Mouse (Mus musculus) c-Kit-positive CD71-negative TER-119-negative erythroid progenitor cells, embryonic 14.5 days (primary cell): ENCODE measurements around the gene Duxf3.
"Not testable (repeated sequence)": the region's sequence is repeated elsewhere in the genome, so short reads cannot be mapped to it uniquely, and the experiment has no call there.

Experiments
- DNase-seq: peaks from one replicate; pipeline ENCODE4 v3.0.0-alpha.2; 2013; ENCODE audit warnings: low read depth

Gene Duxf3

GRCm38 (mm10) chr10:58223161-58223560, 9.3 kb downstream of the Duxf3 start:
- not testable (repeated sequence) for DNase-seq

GRCm38 (mm10) chr10:58221571-58221970, 10.9 kb downstream of the Duxf3 start:
- DNase-seq, result not testable (repeated sequence)

DNA sequence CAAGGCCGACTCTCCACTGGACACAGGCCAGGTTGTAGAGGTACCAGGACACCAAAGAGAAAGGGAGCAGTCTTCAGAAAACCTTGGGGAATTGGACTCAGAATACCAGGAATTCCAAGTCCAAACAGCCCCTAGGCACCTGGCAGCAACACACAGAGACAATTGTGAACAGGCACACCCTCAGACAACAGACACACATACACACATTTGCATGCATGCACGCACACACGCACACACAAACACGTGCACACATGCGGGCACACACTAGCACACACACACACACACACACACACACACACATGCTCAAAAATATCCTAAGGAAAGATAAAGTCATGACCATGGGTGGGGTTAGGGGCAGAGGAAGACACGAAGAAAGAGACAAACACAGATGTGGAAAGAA, 11.7 kb downstream of the Duxf3 start:
- DNase-seq, result no peak

GRCm38 (mm10) chr10:58217366-58217765, 15.1 kb downstream of the Duxf3 start:
- no peak for DNase-seq

DNA sequence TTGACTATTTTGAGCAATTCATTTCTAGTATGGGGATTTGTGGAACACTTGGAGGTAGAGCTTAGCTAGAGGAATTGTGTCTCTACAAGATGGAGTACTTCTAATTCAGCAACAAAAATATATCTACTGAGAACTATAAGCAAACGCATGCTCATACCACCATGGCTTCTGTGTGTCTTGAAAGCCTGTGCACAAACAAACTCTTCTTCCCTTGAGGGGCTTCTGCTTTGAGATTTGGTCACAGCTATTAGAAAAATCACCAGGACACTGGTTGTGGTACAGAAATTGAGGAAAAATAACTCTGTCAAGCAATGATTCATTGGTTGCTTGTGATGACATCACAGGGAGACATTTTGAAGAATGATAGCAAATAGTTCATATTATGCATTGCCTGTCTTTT, 17.1 kb downstream of the Duxf3 start:
- no peak for DNase-seq

GRCm38 (mm10) chr10:58214934-58215333, 17.5 kb downstream of the Duxf3 start:
- no peak for DNase-seq

GRCm38 (mm10) chr10:58214497-58214896, 18.0 kb downstream of the Duxf3 start:
- DNase-seq, result no peak

DNA sequence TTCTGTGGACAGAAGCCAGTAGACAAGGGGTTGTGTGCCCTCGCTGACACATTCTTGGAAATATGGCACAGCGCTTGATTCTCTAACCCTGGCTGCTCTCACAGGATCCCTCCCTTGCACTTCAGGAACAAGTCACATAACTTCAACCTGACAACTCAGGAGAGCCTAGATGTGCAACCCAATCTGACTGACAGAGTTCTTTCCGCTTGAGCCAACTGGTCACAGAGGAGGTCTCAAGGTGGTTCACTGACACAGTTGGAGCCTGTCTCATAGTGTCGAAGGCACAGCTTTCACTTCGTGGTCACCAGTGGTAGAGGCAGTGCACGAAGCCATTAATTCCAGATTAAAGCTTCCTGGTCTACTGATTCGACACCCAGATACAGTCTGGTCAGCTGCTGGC, 20.2 kb downstream of the Duxf3 start:
- no peak for DNase-seq

DNA sequence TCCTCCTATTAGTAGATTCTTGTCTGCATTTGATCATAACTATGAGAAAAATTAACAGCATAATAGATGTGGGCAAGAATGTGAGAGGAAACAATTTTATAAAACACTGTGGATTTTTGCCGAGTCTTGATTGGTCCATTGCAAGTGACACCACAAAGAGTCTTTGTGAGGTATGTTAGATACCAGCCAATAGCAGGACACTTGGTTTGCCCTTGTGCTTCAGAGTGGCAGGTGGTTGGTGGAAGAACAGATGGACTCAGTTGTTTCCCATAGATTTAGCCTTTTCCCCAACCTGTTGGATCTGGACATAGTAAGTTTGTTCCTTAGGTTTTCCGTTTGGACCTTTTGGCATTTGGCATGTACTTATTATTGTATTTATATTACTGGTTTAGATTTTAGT, 21.3 kb downstream of the Duxf3 start:
- DNase-seq, result no peak

- DNase-seq, result no peak
These were observed 22.0 kb downstream of the Duxf3 start for GRCm38 (mm10) chr10:58210514-58210913.

- DNase-seq, result no peak
These were observed 22.6 kb downstream of the Duxf3 start for GRCm38 (mm10) chr10:58209710-58210467.

DNA sequence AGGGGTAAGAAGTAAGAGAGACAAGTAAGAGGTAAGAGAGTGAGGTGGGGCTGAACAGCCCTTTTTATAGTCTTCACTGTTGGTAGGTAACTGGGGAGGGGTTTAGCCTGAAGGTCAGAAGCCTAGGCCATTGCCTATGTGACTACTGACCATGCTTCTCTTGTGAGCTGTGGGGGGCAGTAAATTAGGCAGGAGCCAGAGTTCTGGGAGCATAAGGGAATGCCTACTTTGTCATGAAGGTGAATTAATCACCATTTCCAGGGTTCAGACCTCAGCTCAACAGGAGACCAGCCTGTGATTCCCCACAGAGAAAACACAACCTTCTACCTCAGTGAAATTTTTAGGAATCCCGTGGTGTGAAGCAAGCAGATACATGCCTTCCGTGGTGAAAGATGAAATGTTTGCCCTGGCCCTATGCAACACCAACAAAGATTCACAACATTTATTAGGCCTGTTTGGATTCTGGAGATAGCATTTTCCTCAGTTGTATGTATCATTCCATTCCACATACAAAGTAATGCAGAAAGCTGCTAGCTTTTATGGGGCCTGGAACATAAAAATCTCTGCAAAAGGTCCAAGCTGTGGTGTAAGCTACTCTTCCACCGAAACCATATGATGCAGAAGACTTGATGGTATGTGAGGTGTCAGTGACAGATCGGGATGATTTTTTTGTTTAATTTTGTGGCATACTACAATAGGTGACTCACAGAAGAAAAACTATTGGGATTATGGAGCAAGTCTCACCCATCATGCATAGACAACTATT, 25.7 kb downstream of the Duxf3 start:
- DNase-seq, result no peak

DNA sequence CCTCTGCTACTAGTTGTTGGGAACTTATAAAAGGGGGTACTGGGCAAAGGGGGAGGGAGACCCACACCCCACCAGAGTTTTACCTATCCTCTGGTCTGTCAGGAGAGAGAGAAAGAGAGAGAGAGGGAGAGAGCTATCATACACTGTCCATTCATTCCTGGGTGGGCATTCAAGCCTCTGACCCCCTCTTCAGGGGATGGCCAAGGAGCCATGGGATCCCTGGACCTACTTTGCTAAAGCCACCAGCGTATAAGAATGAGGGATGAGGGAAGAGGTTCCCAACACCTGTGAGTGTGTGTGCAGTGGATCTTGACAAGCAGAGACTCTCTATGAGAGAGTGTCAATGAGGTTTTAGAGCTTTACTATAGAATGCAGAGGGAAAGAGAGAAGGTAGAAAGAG, 26.5 kb downstream of the Duxf3 start:
- no peak for DNase-seq
